Mouse (Mus musculus): ENCODE measurements around the gene Ap3m1.

Gene Ap3m1

DNA sequence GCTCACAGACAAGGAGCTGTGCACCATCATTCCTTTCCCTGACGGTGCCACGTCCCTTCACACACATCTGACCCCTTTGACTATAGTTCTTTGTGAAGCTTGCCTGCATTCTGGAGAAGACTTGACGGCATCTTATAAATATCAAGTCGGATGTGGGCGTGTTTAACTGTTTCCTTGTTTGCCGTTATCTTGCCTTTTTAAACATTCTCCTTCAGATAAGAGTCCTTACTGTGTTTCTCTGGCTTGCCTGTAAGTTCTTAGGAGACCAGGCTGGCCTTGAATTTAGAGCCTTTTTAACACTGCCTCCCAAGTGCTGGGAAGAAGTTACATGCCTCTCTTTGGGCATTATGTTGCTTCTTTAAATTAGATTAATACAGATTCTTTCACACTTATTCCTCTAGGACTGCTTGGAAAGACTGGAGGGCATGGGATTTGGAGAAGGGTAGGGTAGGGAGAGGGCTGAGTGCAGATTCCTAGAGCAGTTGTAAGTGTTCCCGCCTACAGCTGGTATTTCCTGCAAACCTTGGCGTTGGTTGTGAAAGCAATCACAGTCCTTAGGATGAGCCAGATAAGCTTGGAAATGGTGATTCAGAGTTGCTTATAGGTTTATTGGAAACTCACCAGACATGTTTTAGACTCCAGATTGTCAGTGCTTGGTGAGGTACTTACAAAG lies 13.3 kb upstream of the Ap3m1 start:
- no peak for DNase-seq

DNA sequence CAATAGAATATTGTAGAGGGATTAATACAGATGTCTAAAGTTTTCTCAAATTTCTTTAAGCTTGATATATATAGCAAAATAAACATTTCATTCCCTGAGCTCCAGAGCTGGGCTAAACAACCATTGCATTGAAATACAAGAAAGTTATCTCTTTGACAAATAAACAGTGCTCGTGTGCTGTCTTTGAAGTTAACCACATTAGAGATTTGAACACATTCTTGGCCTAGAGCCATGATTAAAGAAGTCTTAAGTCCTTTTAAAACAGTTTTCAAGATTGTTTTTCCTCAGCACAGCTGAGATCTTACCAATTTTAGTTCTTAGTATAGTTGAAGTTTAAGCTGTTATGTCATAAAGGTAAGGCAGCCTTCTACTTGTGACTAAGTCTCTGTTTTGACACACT lies 12.0 kb upstream of the Ap3m1 start:
- no peak for DNase-seq

DNA sequence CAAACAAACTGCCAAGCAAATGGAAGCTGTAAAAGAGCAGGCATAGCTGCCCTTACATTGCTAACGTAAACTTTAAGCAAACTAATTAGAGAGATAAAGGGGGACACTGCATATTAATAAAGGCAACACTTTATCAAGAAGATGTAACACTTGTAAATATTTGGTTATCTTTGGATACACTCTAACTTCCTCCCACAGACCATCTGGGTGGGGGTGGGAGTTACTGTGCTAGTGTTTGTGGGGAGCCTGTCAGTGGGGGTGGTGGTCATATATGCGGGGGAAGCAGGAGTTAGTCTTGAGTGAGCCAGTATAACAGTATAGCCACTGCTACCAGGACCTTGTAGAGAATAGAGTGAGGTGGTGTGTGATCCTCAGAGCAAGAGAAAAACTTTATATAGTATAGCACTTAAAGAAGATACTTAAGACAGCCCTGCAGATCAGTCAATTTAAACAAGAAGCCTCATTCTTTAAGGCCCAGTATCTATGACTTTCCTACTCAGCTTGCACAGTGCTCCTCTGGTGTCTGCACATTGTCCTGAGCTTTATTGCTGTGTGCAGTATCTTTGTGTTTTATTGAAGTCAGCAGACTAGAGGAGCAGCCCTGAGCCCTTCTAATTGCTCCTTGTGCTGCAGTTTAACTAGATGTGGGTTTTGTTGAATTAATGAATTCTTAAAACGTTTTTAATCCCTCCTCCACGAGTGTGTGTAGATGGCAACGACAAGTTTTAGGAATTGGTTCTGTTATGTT lies 10.6 kb upstream of the Ap3m1 start:
- no peak for DNase-seq

DNA sequence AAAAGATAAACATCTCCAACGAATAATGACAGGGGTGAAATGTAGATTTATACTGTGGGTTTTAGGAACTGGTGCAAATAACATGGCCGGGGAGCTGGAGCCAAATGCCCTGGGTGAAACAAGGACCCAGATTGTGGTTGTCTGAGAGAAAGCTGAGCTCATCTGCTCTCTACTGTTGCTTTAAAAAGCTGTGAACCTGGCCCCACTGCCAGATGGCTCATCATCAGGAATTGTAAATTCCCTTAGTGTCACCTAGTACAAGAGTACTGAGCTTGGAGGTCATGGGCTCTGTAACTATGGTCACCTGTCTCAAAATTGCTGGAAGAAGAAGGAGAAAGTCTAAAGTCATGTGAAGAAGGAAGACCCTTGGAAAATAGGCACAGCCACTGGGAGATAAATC lies 6.7 kb upstream of the Ap3m1 start:
- no peak for DNase-seq

DNA sequence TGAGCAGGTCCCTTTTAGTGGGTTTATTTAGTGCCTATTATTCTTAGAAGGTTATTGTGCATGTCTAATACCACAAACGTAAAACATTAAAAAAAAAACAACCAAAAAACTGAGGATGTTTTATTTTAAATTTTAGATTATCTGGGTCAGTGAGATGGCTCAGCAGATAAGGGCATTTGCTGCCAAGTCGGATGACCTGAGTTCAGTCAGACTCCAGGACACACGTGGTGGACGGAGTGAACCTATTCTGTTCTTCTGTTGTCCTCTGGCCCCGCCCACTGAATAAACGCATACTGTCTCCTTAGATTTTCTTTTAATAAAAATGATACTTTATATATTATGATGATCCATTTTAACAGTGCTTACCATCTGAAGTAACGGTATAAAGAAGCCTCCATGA lies 1.3 kb upstream of the Ap3m1 start:
- DNase-seq = no peak

DNA sequence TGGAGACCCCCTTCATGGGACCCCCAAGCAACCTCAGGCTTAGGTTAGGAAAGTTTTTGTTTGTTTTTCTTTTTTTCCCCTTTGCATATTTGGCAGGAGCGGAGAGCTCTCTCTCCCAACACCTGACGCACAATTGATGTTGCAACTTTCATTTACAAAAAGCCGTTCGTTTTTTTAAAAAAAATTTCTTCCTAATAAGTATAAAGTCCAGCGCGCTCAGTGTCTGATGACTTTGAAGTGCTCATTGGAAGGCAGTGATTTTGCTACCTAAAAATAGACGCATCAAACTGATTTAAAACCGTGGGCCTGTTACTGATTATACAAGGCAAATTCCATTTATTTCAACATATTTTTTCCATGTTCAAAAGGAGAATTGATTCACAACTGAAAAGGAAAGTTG lies 843 bp upstream of the Ap3m1 start:
- no peak for DNase-seq

DNA sequence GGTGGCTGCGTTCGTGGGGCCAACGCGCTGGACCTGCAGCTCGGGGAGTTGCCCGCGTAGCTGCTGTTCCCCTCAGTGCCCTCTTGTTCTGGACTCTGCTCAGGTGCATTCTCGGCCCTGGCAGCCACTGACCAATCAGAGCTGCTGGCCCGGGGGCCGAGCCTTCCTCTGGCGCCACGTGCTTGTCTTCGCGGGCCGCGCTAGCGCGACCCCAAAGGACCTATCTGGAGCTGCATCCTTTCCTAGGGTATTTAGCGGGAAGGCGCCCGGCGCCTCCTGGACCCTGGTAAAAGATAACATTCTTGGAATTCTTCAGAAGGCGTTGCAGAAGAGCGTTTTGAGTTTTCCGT lies 448 bp upstream of the Ap3m1 start:
- peak; percentile 63 for DNase-seq

DNA sequence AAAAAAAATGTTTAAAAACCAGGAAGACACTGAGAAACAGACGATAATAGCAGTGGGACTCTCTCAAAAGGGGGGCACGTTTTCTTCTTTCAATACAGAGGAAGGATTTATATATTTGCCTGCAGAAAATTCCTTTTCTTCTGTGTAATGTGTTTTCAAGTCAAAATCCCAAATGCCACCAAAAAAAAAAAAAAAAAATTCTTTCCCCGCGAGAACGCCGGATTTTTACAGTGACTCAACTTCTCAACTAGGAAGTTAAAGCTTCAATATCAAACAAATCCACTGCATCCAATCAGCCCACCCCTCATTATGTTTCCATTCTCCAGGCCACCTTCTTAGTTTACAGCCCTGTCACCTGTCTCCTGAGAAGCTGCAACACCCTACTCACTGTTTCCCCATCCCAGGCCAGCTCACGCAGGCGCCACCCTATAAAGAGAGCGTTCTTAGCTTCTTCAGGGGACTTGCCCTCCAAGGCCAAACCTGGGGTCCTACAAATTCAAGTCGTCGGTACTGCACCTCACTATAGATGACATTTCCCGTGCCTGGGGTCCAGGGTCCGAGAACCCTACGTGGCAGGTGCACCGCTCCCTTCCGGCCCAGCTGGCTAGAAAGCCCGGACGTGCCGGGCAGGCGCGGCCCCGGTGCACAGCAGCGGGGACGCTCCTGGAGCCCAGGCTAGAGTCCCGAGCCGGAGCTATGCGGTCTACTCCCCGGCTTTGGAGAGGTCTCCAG lies 762 bp downstream of the Ap3m1 start:
- no peak for DNase-seq

DNA sequence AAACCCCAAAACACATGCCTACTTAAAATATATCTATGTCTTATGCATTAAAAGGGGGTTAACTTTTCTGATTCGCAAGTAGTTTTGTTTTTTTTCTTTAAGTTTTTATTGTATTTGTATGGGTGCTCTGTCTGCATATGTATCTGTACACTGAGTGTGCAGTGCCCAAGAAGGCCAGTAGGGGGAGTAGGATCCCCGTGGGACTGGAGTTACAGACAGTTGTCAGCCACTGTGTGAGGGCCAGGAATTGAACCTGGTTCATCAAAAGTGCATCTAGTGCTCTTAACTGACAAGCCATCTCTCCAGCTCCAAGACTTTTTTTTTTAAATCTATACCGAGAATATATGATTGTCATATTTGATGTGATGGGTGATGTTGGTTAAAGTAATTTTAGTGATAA lies 1.6 kb downstream of the Ap3m1 start:
- DNase-seq = peak; percentile 49

DNA sequence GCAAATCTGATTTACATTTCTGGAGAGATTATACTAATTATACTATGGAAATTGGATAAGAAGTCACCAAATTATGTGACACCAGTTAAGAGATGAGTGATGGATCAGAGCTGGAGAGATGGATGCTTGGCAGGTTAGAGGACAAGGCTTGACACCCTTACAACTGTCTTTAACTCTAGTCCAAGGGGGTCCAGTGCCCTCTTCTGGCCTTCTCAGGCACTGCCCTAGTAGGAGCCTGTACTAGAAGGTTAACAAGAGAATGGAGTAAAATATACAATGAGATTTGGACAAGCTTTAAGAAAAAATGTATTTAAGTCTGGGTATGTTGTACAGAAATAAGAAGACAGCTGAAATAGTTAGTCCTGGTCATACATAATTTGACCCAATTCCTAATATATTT lies 3.4 kb downstream of the Ap3m1 start:
- DNase-seq = peak; percentile 72

DNA sequence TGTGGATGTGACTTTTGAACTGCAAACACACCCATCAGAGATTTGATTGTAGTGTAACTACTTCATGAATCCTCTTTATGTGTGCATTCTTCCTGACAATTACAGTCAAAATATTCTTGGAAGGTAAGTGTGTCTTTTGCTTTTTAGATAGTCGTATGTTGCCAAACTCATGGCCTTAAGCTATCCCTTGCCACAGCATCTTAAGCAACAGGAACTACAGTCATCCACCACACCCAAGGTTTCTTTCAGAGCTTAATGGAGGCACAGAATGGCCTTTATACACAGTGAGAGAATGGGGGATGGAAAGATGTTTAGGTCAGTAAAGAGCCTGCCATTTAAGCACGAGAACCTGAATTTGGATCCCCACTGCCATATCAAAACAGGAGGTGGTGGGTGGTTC lies 4.5 kb downstream of the Ap3m1 start:
- no peak for DNase-seq

DNA sequence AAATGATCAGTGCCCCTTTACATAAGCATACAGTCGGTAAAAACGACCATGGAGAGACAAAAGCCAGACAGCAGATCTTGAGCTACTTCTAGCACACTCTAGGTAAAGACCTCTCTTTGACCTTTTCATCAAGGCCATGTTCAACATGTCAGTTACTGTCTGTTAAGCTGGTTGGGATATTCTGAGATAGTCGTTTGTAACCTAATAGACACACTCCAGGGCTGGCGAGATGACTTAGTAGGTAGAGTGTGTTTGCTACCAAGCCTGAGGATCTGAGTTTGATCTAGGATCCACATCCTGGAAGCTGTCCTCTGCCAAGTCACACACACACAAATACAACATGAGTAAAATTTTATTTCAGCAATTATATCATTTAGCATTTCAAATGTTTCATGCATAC lies 12.7 kb downstream of the Ap3m1 start:
- DNase-seq = no peak

DNA sequence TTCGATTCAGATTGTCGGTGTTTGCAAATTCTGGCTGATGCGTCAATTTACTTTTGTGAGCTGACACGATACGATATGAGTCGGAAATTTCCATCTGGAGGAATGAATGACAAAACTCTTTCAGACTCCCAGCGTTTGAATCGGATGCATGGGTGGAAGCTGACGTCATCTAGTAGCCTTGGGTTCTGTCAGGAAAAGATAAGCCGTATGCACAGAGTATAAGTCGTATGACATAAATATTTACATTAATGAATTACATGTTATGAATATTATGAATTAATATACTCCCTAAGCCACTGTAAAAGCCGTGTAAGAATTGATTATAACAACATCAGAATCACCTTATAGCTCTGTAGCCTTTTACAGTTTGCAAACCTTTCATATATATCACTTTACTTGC lies 13.2 kb downstream of the Ap3m1 start:
- no peak for DNase-seq

DNA sequence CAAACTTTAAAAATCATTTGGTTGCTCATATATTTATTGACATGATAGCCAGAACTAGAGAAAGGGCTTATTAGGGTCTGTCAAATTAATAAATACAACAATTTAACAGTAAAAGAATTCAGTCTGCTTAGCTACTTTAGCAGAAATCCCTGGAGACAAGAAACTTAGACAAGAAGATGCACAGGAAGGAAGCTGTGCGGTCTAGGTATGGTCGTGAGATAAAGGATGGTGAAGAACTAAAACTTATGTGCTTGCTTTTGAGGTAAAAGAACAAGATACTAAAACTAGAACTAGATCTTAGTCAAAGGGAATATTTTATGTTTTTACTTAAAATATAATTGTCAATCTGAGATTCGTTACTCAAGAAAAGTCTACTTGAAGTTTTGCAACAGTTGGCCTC lies 17.5 kb downstream of the Ap3m1 start:
- DNase-seq = no peak

DNA sequence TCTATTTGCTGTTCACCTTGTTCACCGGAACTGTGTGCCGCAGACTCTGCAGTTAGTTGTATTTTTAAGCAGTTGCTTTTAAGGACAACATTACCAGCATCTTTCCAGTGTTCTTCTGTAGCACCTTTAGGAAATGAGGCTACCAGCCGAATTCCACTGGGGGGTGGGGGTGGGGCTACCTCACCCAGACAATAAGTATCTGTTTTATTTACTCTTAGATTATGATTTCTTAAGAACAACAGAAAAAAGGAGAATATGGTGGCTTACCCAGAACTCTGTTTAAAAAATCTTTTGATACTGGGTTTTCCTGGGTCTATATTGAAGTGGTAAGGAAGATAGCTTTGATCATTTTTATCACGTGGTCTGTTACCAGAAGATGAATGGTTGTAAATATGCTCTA lies 18.0 kb downstream of the Ap3m1 start:
- no peak for DNase-seq

DNA sequence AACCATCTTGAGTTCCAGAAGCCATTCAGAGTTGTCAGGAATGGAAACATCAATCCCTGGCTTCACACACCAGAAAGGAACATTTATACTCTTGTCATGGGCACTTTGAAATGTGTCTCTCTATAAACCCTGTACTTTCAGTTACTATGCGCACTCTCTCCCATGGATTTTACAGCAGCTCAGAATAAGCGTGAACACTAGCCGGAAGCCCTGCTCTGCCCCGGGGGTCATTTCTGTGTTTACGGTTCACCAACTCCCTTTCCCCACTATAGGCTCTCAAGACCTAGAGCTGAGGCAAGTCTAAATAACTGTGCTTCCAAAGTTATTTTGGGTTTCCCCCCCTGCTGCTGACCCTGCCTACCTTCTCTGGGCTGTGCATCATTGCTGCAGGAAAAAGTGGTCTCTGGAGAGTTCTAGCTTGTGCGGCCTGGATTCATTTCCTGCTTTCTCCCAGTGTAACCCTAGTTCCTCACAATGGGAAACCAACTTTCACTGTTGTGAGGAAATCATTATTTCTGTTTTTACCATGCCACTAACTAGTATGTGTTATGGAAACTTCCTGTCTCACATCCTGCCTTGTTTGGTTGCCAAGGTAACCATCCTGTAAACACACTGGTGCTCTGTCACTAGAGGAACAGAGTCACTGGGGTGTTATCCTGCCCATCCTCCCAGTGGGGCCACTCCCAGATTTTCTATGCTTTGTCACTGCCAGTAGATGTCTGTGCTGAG lies 20.4 kb downstream of the Ap3m1 start:
- peak; percentile 67 for DNase-seq

DNA sequence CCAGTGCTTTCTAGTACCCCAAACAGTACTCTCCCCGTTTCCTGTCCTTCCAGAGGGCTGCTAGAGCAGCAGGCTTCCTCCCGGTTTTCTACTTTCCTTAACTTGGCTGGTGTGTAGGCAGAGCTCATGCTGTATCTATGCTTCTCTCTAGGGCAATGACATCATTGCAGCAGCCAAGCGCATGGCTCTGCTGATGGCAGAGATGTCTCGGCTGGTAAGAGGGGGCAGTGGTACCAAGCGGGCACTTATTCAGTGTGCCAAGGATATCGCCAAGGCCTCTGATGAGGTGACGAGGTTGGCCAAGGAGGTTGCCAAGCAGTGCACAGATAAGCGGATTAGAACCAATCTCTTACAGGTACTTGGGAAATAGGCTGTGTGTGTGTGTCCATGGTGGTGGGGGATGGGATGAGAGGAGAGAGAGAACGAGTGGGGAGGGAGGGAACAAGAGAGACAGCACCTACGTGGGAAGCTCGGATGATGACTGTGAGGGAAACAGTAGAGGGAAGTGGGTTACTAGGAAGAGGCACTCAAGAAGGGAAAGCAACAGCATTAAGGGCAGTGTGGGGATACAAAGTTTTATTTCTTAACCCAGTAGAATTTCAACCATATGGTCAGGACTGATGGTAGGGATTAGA lies 23.2 kb downstream of the Ap3m1 start:
- no peak for DNase-seq

DNA sequence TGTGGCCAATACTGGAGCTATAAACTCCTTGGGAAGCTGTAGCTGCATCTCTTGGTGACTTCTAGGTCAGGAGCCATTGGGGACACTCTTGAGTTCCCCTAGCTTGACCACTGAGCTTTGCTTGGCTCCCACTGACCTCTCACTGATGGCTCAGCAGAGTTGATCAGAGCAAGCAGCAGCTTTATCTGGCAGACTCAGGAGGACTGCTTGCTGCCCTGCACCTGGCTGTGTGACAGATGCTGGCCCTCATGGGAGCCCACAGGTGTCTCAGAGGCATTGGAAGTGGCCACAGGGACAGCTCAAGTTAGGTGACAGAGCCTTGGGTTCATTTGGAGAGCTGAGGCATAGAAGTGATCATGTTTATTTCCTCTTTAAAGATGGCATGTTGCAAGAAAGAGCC lies 24.8 kb downstream of the Ap3m1 start:
- DNase-seq = no peak

DNA sequence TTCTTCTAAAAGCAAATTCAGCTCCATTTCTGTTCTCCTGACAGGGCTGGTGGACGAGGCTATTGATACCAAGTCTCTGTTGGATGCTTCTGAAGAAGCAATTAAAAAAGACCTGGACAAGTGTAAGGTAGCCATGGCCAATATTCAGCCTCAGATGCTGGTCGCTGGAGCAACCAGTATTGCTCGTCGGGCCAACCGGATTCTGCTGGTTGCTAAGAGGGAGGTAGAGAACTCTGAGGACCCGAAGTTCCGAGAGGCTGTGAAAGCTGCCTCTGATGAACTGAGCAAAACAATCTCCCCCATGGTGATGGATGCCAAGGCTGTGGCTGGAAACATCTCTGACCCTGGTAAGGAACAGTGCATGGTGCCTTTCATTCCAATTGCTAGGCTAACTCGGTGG lies 31.9 kb downstream of the Ap3m1 start:
- DNase-seq = no peak

DNA sequence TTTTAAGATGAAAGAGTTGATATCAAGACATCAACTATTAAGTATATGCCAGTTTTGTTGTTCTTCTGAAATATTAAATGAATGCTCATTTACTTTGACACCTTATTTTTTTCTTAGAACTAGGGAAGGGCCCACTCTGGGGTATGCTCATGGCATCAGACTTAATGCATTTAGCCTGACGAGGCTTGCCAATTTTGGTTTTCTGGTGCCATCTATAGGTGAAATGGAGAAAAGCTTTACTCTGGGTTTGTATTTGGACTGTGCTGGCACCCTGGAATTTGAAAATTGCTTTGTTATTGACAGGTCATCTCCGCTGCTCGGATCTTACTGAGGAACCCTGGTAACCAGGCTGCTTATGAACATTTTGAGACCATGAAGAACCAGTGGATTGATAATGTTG lies 33.3 kb downstream of the Ap3m1 start:
- peak; percentile 19 for DNase-seq

DNA sequence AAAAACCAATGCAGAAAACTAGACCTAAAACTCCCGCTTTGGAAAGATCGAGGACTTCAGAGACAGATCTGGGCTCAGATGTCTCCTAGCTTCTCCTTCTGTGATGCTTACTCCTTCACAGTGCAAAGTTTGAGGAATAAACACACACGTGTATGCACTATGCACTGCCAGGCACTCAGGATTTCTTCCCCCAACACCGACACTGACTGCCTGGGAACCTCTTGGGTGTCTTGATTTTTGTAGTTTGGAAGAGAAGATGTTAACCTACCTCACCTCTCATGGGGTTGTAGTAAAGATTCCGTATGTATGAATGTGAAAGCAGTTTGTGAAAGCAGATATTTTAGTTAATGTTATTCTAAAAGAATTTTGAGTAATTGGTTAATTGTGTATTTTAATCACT lies 34.4 kb downstream of the Ap3m1 start:
- DNase-seq = no peak

DNA sequence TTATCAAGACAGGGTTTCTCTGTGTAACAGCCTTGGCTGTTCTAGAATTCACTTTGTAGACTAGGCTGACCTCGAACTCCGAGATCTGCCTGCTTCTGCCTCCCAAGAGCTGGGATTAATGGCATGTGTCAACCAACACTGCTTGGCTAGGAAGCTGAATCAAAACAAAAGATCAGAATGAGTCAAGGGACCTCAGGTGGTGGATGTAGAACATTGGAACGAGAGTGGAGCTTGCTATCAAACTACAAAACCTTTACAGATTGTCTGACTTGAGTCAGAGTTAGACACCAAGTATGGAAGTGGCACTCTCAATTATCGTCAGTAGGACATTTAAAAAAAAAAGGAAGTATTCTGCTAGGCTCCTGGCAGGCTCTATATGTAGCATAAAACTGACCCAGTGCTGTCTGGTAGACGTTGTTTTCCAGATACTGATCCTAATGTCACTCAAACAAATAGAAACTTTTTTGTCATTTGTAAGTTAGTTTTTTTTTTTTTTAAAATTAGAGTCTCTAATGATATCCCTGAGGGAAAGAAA lies 38.4 kb downstream of the Ap3m1 start:
- no peak for DNase-seq

DNA sequence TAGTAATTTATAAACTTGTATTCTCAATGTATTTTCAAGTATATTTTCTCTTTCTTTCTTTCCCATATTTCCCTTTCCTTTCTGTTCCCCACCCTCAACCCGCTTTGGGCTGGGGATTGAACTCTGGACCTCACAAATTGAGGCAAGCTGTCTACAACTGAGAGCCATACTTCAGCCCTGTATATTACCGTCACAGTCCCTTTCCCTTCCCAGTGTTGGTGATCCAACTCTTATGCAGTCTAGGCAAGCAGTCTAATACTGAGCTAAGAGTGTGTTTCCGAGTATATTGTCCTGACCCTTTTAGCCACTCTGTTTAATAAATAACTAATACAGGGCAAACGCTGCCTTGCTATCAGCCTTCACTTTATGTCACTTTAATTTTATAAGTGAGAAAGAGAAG lies 52.7 kb downstream of the Ap3m1 start:
- DNase-seq = no peak
